Mouse (Mus musculus) thymus, postnatal 14 days (tissue): ENCODE measurements around the gene Mid1.
"Not testable (repeated sequence)": the region's sequence is repeated elsewhere in the genome, so short reads cannot be mapped to it uniquely, and the experiment has no call there.

Source experiments
- DNase-seq: peaks from one replicate; pipeline ENCODE4 v3.0.0; 2021

Mid1 gene

GRCm38 (mm10) chrX:170003536-170003935 is 318.5 kb downstream of the Mid1 start:
- not testable (repeated sequence) for DNase-seq

- DNase-seq: not testable (repeated sequence)
Measured at GRCm38 (mm10) chrX:170004236-170004635, 319.2 kb downstream of the Mid1 start.

DNA sequence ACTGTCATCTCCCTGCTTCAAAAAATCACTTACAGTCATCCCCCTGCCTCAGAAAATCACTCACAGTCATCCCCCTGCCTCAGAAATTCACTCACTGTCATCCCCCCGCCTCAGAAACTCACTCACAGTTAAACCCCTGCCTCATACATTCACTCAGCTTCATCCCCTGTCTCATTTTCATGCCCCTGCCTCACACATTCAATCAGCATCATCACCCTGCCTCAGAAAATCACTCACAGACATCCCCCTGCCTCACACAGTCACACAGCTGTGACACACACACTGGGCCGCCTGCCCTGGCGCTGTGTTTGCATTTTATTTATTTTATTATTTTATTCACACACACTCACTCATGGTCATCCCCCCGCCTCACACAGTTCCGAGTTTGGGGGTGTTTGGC is 319.8 kb downstream of the Mid1 start:
- DNase-seq: not testable (repeated sequence)

DNA sequence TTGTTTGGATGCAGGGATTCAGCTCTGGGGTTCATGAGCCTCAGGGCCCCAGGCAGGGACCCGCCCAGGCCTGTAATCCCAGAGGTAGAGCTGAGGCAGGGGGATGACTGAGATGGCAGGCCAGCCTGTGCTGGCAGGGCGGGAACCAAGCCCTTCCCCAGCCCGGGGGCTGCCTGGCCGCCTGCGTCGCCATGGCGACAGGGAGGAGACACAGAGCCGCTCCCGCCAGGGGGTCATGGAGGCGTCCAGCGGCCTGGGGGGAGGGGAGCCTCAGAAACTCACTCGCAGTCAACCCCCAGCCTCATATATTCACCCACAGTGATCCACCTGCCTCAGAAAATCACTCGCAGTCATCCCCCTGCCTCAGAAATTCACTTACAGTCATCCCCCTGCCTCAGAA is 320.2 kb downstream of the Mid1 start:
- DNase-seq: peak; percentile 65

DNA sequence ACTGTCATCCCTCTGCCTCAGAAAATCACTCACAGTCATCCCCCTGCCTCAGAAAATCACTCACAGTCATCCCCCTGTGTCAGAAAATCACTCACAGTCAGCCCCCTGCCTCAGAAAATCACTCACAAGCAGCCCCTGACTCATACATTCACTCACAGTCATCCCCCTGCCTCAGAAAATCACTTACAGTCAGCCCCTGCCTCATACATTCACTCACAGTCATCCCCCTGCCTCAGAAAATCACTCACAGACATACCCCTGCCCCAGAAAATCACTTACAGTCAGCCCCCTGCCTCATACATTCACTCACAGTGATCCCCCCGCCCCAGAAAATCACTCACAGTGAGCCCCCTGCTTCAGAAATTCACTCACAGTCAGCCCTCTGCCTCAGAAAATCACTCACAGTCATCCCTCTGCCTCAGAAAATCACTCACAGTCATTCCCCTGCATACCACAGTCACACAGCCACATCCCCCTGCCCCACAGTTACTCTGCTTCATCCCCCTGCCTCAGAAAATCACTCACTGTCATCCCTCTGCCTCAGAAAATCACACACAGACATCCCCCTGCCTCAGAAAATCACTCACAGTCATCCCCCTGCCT is 320.8 kb downstream of the Mid1 start:
- DNase-seq: not testable (repeated sequence)

DNA sequence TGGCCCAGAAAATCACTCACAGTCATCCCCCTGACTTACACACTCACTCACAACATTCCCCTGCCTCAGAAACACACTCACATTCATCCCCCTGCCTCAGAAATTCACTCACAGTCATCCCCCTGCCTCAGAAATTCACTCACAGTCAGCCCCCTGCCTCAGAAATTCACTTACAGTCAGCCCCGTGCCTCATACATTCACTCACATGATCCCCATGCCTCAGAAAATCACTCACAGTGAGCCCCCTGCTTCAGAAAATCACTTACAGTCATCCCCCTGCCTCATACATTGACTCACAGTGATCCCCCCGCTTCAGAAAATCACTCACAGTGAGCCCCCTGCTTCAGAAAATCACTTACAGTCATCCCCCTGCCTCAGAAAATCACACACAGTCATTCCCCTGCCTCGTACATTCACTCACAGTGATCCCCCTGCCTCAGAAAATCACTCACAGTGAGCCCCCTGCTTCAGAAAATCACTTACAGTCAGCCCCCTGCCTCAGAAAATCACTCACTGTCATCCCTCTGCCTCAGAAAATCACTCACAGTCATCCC is 321.8 kb downstream of the Mid1 start:
- not testable (repeated sequence) for DNase-seq

- DNase-seq: not testable (repeated sequence)
Measured at GRCm38 (mm10) chrX:170007375-170008178, 322.6 kb downstream of the Mid1 start.

DNA sequence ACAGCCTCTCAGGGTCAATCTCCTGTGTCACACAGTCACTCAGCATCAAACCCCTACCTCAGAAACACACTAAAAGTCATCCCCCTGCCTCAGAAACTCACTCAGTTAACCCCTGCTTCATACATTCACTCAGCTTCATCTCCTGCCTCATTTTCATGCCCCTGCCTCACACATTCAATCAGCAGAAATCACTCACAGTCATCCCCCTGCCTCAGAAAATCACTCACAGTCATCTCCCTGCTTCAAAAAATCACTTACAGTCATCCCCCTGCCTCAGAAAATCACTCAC is 323.1 kb downstream of the Mid1 start:
- not testable (repeated sequence) for DNase-seq

GRCm38 (mm10) chrX:170008584-170008983 is 323.6 kb downstream of the Mid1 start:
- DNase-seq: not testable (repeated sequence)

DNA sequence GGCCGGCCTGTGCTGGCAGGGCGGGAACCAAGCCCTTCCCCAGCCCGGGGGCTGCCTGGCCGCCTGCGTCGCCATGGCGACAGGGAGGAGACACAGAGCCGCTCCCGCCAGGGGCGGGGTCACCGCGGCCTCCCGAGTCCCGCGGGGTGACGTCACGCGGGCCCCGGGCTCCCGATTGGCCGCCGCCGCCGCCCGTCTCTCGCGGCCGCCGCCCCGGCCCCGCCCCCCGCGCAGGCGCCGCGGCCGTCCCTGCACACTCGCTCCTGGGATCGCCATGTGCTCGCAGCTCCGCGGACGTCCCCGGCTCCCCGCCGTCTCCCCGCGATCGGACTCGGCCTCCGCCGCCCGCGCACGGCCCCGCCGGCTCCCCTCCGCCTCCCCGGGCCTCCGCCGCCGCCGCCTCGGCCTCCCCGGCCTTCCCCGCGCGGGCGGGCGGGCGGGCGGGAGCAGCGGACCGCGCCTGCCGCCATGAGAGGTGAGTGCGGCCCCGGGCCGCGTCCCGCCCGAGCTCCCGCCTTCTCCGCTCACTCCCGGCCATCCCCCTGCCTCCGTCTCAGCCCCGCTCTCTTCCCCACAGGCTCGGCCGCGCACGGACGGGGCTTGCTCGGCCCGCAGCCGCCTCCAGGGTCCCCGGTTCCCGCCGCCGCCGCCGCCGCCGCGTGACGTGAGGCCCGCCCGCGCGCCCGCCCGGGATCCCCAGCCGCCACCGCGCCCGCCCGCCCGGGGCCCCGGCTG is 324.2 kb downstream of the Mid1 start, which contains the start of gene Gm21887:
Gene Gm21887 (plus strand): TSS at position 644 of the 735 bp plus-strand sequence.
- DNase-seq: peak; percentile 98

GRCm38 (mm10) chrX:170009801-170010221 is 324.8 kb downstream of the Mid1 start:
- DNase-seq: peak; percentile 100

DNA sequence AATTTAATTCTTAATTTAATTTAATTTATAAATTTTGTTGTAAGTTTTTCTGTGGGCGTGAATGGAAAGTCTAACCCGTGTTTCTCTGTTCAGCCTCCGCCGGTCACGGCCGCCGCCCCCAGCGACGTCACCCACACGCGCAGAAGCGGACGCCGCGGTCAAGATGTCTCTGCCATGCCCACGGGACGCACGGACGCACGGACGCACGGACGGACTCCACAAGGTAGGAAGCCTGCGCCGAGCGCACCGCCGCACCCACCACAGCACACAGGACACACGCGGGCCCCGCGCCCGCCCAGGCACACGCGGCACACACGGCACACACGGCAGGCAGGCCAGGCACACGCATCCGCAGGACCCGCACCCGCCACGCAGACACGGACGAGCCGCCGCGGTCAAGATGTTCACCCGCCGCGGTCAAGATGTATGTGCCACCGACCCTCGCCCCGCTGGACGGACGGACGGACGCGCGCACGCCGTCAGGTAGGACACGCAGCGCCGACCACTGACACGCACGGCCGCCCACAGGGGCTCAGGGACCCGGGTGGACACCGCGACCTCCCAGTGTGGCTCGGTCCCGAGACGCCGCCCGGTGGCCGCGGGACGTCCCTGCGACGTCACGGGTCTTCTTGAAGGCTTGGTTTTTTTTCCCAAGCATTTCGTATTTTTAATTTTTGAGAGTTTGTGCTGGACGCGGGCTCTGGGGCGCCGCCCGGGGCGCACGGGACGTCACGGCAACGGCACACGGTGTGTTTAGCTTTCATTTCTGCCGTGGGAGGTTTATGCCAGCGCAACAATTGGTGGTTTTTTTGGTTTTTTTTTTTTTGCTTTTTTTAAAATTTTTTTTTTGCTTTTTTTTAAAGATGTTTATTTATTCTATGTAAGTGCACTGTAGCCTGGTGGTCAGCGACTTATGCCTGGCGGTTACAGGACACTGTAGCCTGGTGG is 325.9 kb downstream of the Mid1 start:
- DNase-seq: peak; percentile 74

GRCm38 (mm10) chrX:170011529-170011879 is 326.5 kb downstream of the Mid1 start:
- DNase-seq: not testable (repeated sequence)

DNA sequence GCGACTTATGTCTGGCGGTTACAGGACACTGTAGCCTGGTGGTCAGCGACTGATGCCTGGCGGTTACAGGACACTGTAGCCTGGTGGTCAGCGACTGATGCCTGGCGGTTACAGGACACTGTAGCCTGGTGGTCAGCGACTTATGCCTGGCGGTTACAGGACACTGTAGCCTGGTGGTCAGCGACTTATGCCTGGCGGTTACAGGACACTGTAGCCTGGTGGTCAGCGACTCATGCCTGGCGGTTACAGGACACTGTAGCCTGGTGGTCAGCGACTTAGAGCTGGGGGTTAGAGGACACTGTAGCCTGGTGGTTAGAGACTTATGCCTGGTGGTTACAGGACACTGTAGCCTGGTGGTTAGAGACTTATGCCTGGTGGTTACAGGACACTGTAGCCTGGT is 328.4 kb downstream of the Mid1 start:
- DNase-seq: not testable (repeated sequence)

- DNase-seq: not testable (repeated sequence)
Measured at GRCm38 (mm10) chrX:170014038-170014437, 329.0 kb downstream of the Mid1 start.

DNA sequence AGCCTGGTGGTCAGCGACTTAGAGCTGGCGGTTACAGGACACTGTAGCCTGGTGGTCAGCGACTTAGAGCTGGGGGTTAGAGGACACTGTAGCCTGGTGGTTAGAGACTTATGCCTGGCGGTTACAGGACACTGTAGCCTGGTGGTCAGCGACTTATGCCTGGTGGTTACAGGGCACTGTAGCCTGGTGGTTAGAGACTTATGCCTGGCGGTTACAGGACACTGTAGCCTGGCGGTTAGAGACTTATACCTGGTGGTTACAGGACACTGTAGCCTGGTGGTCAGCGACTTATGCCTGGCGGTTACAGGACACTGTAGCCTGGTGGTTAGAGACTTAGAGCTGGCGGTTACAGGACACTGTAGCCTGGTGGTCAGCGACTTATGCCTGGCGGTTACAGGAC is 330.9 kb downstream of the Mid1 start:
- DNase-seq: not testable (repeated sequence)

DNA sequence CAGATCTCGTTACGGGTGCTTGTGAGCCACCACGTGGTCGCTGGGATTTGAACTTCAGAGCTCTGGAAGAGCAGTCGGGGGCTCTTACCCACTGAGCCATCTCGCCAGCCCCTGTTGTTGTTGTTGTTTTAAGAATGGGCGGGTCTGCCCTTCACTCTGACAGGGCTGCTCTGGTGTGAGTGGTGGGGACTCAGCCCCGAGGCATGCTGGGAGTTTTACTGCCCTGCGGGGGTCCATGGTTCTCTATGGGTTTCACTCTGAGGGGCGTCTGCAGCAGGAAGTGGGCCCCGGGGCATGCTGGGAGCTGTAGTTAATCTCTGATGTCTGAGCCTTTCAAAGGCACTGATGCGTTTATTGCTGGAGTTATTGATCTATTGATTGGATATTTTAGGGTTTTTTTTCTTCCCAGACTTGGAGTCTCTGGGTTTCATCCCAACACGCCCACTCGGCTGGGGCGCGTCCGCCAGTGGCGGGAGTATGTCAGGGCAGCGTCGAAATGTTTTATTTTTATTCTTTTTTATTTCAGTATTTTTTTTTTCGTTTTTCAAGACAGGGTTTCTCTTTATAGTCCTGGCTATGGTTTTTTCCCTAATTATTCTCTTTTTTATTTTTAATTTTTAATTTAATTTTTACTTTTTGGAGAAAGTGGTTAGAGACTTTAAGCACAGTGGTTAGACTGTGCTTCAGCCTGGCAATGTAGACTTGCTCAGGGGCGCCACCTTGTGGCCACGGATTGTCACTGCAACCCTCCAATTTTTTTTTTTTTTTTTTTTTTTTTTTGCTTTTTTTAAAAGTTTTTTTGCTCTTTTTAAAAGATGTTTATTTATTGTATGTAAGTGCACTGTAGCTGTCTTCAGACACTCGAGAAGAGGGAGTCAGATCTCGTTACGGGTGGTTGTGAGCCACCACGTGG is 332.6 kb downstream of the Mid1 start:
- DNase-seq: peak; percentile 99

DNA sequence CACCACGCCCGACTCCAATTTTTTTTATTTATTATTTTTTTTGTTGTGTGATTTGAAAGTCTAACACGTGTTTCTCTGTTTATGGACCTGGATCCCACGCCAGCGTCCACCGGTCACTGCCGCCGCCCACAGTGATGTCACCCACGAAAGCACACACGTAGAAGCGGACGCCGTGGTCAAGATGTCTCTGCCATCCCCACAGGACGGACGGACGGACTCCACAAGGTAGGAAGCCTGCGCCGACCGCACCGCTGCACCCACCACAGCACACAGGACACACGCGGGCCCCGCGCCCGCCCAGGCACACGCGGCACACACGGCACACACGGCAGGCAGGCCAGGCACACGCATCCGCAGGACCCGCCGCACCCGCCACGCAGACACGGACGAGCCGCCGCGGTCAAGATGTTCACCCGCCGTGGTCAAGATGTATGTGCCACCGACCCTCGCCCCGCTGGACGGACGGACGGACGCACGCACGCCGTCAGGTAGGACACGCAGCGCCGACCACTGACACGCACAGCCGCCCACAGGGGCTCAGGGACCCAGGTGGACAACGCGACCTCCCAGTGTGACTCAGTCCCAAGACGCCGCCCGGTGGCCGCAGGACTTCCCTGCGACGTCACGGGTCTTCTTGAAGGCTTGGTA is 333.7 kb downstream of the Mid1 start:
- peak; percentile 80 for DNase-seq

- peak; percentile 78 for DNase-seq
Measured at GRCm38 (mm10) chrX:170019219-170019953, 334.4 kb downstream of the Mid1 start.
